ENCODE assay signal across 9 mouse cellular contexts in genomic region chr3:97940511-97941204, GRCm38 (mm10). TPM values are rescaled to one million over a fixed set of nuclear protein-coding genes. Genes with fewer than 3 reads are reported as not detected.
DNase-seq lines count a peak whose midpoint lies in the region; ATAC-seq and TF ChIP-seq lines count a peak whose summit lies in the region.
"Had no signal": no experiment of that assay in that cellular context is flagged by ENCODE, and none has a peak within 500 bp of the region (broad histone marks: within the 10 kb centered on the region; RNA-seq: fewer than 3 reads in every experiment).

No protein-coding gene starts in this region.

- 6% methylated on average over 9 of the region's 9 CpGs for WGBS in midbrain, embryonic 11.5 days
- WGBS in midbrain, embryonic 16.5 days: 15% methylated on average over 9 of the region's 9 CpGs
- WGBS in intestine, embryonic 16.5 days: 47% methylated on average over 9 of the region's 9 CpGs
- WGBS in stomach, postnatal 0 days: 38% methylated on average over 9 of the region's 9 CpGs

- no peaks in the 10 kb centered on the region for H3K9me3 ChIP-seq in midbrain, embryonic 11.5 days (ENCODE audit: control insufficient read depth, low read length)
- no peaks in the 10 kb centered on the region for H3K9me3 ChIP-seq in midbrain, embryonic 16.5 days (replicated peaks; ENCODE audit: control insufficient read depth, low read length, poor library complexity, severe bottlenecking)
- H3K9me3 ChIP-seq in intestine, embryonic 16.5 days (ENCODE audit: control insufficient read depth, low read length): no peaks in the 10 kb centered on the region
- H3K9me3 ChIP-seq in stomach, postnatal 0 days (ENCODE audit: control insufficient read depth, low read length): no peaks in the 10 kb centered on the region

- 0 out of 2 replicates have a peak, but pooled peaks have one; percentile 17 for ATAC-seq in midbrain, embryonic 11.5 days (ENCODE audit: low FRiP score)
- no peak; the same call in 1 of the 2 replicates for ATAC-seq in midbrain, embryonic 16.5 days
- peak; percentile 41; the same call in 1 of the 2 replicates for ATAC-seq in intestine, embryonic 16.5 days
- ATAC-seq in stomach, postnatal 0 days (ENCODE audit: low FRiP score, low TSS enrichment): no peak

- TF ChIP-seq EP300 in stomach, postnatal 0 days (optimal IDR thresholded peaks at IDR 0.05): no peak

- no peak for TF ChIP-seq CTCF in stomach, postnatal 0 days (IDR thresholded peaks at IDR 0.05; ENCODE audit: low read depth)

- peak overlapping the region; percentile 16; the same call in 1 of the 2 replicates for H3K4me2 ChIP-seq in midbrain, embryonic 11.5 days
- H3K4me2 ChIP-seq in midbrain, embryonic 16.5 days (ENCODE audit: low read length): no peak overlapping the region
- H3K4me2 ChIP-seq in intestine, embryonic 16.5 days (ENCODE audit: low read depth, low read length): no peak overlapping the region
- no peak overlapping the region for H3K4me2 ChIP-seq in stomach, postnatal 0 days (replicated peaks; ENCODE audit: low read depth)

- H3K4me3 ChIP-seq in midbrain, embryonic 11.5 days (ENCODE audit: low read depth, low read length): no peak overlapping the region
- no peak overlapping the region for H3K4me3 ChIP-seq in midbrain, embryonic 16.5 days (ENCODE audit: low read depth, low read length)
- H3K4me3 ChIP-seq in intestine, embryonic 16.5 days (ENCODE audit: low read length): no peak overlapping the region
- no peak overlapping the region for H3K4me3 ChIP-seq in stomach, postnatal 0 days (ENCODE audit: low read depth, low read length)

- H3K4me1 ChIP-seq in midbrain, embryonic 11.5 days (ENCODE audit: control insufficient read depth, insufficient read depth, low read length): peaks cover 55% of the 10 kb centered on the region
- H3K4me1 ChIP-seq in midbrain, embryonic 16.5 days (ENCODE audit: control insufficient read depth, insufficient read depth, low read length): peaks cover 32% of the 10 kb centered on the region
- peaks cover 31% of the 10 kb centered on the region for H3K4me1 ChIP-seq in intestine, embryonic 16.5 days (ENCODE audit: control insufficient read depth, insufficient read depth, low read length)
- H3K4me1 ChIP-seq in stomach, postnatal 0 days (replicated peaks; ENCODE audit: control insufficient read depth, insufficient read depth): peaks cover 7% of the 10 kb centered on the region

- no peaks in the 10 kb centered on the region; the same call in 1 of the 2 replicates for H3K27me3 ChIP-seq in midbrain, embryonic 11.5 days (ENCODE audit: control insufficient read depth, insufficient read depth, low read length)
- H3K27me3 ChIP-seq in midbrain, embryonic 16.5 days (ENCODE audit: control insufficient read depth, insufficient read depth, low read depth, low read length): 0 out of 2 replicates have a peak, but pooled peaks cover 3% of the 10 kb centered on the region
- H3K27me3 ChIP-seq in intestine, embryonic 16.5 days (replicated peaks; ENCODE audit: control insufficient read depth, insufficient read depth, low read length): no peaks in the 10 kb centered on the region
- H3K27me3 ChIP-seq in stomach, postnatal 0 days (ENCODE audit: control insufficient read depth, insufficient read depth, low read length): no peaks in the 10 kb centered on the region

- peak overlapping the region; percentile 81 for H3K27ac ChIP-seq in midbrain, embryonic 11.5 days (ENCODE audit: low read depth, low read length)
- no peak overlapping the region for H3K27ac ChIP-seq in midbrain, embryonic 16.5 days (ENCODE audit: low read length)
- H3K27ac ChIP-seq in intestine, embryonic 16.5 days (ENCODE audit: low read length): peak overlapping the region; percentile 26
- H3K27ac ChIP-seq in stomach, postnatal 0 days (replicated peaks): 0 out of 2 replicates have a peak overlapping the region, but pooled peaks have one; percentile 25

- peak; percentile 87 for DNase-seq in heart, adult 11 months
- no peak for DNase-seq in heart, adult 8-10 months (ENCODE audit: low spot score)
- peak; percentile 92 for DNase-seq in midbrain, embryonic 11.5 days (ENCODE audit: low spot score, missing footprints)
- DNase-seq in stomach, postnatal 0 days (ENCODE audit: low spot score): no peak
- no peak for DNase-seq in c-Kit-positive CD71-positive TER-119-positive erythroid progenitor cells, embryonic 14.5 days (ENCODE audit: low spot score)
- DNase-seq in left cerebral cortex, adult 8-10 months (ENCODE audit: low spot score in 2 of 2): no peak
- DNase-seq: kidney, postnatal 10 days had no signal

- H3K9ac ChIP-seq in midbrain, embryonic 11.5 days (ENCODE audit: low read length): peak overlapping the region; percentile 37
- H3K9ac ChIP-seq in midbrain, embryonic 16.5 days (ENCODE audit: low read depth, low read length): no peak overlapping the region
- no peak overlapping the region for H3K9ac ChIP-seq in intestine, embryonic 16.5 days (ENCODE audit: low read depth, low read length)
- H3K9ac ChIP-seq in stomach, postnatal 0 days (ENCODE audit: low read length): no peak overlapping the region

- H3K36me3 ChIP-seq in midbrain, embryonic 11.5 days (ENCODE audit: control insufficient read depth, insufficient read depth, low read length): no peaks in the 10 kb centered on the region
- no peaks in the 10 kb centered on the region for H3K36me3 ChIP-seq in midbrain, embryonic 16.5 days (ENCODE audit: control insufficient read depth, insufficient read depth, low read length)
- no peaks in the 10 kb centered on the region for H3K36me3 ChIP-seq in intestine, embryonic 16.5 days (ENCODE audit: control insufficient read depth, insufficient read depth, low read length)
- no peaks in the 10 kb centered on the region for H3K36me3 ChIP-seq in stomach, postnatal 0 days (ENCODE audit: control insufficient read depth, insufficient read depth, low read length)

RNA-seq across cellular contexts. Expression of gene Sec22b, which starts 39.7 kb away (rescaled TPM):
- total RNA-seq in heart, adult 8-10 months (2022): 10 to 100 TPM; 43.2 to 56.8 (median 53.3) TPM
- 122 and 127 TPM in 2 replicates for polyA plus RNA-seq in midbrain, embryonic 11.5 days (2014; fragmentation: Nextera tagmentation; extraction: Ambion mirVana)
- 86.9 and 94.8 TPM in 2 replicates for polyA plus RNA-seq in midbrain, embryonic 16.5 days (2015; fragmentation: Nextera tagmentation; extraction: Ambion mirVana)
- polyA plus RNA-seq in intestine, embryonic 16.5 days (2015; fragmentation: Nextera tagmentation; extraction: Ambion mirVana): 152 and 157 TPM in 2 replicates
- 88.6 and 90.6 TPM in 2 replicates for polyA plus RNA-seq in stomach, postnatal 0 days (2015; fragmentation: Nextera tagmentation; extraction: Ambion mirVana)
- total RNA-seq in left cerebral cortex, adult 8-10 months (2022): 10 to 100 TPM; 79.2 to 84.7 (median 83.5) TPM

RNA-seq across cellular contexts. Expression of gene Pde4dip, which starts 52.2 kb away (rescaled TPM):
- total RNA-seq in heart, adult 8-10 months (2022): 1,000 to 10,000 TPM; 1,836 to 2,320 (median 2,004) TPM
- polyA plus RNA-seq in midbrain, embryonic 11.5 days (2014; fragmentation: Nextera tagmentation; extraction: Ambion mirVana): 27.6 and 29.1 TPM in 2 replicates
- 67.5 and 75.5 TPM in 2 replicates for polyA plus RNA-seq in midbrain, embryonic 16.5 days (2015; fragmentation: Nextera tagmentation; extraction: Ambion mirVana)
- polyA plus RNA-seq in intestine, embryonic 16.5 days (2015; fragmentation: Nextera tagmentation; extraction: Ambion mirVana): 20.2 and 21.2 TPM in 2 replicates
- polyA plus RNA-seq in stomach, postnatal 0 days (2015; fragmentation: Nextera tagmentation; extraction: Ambion mirVana): 9.3 and 9.9 TPM in 2 replicates
- total RNA-seq in left cerebral cortex, adult 8-10 months (2022): 100 to 1,000 TPM; 180 to 198 (median 186) TPM

Comparison
In these comparisons a context has a peak if more than half of its experiments do, and no peak if none do; other contexts are left out.
1. DNase-seq: peak in heart, adult 11 months (single experiment) and midbrain, embryonic 11.5 days (single experiment); none in heart, adult 8-10 months (single experiment), stomach, postnatal 0 days (single experiment), c-Kit-positive CD71-positive TER-119-positive erythroid progenitor cells, embryonic 14.5 days (single experiment) and left cerebral cortex, adult 8-10 months (0 of 2).
2. ATAC-seq: peak in midbrain, embryonic 11.5 days (single experiment) and intestine, embryonic 16.5 days (single experiment); none in midbrain, embryonic 16.5 days (single experiment) and stomach, postnatal 0 days (single experiment).